Mouse (Mus musculus) hindbrain, embryonic 13.5 days (tissue): ENCODE data around the gene Nr2e1. TPM values are rescaled to one million over a fixed set of nuclear protein-coding genes. Genes with fewer than 3 reads are reported as not detected.

ENCODE experiments used
- ATAC-seq: fragments of 200-750 bp; cut with Nextera tagmentation; 2 replicates; pipeline ENCODE4 v1.8.0; 2017; ENCODE audit warnings: moderate TSS enrichment; ENCODE audit not compliant: low FRiP score
- H3K27ac ChIP-seq: fragments of 300-500 bp; sonication (generic); 2 replicates; pipeline ENCODE4 v1.5.1; 2015; ENCODE audit warnings: inconsistent platforms, mild to moderate bottlenecking, moderate library complexity
- H3K27me3 ChIP-seq: fragments of 300-500 bp; sonication (generic); 2 replicates; pipeline ENCODE4 v1.6.1; 2015; ENCODE audit warnings: mild to moderate bottlenecking, inconsistent platforms
- H3K36me3 ChIP-seq: fragments of 300-500 bp; sonication (generic); 2 replicates; pipeline ENCODE4 v1.6.1; 2015; ENCODE audit warnings: mild to moderate bottlenecking, inconsistent platforms
- H3K4me1 ChIP-seq: fragments of 300-500 bp; sonication (generic); replicated peaks from 2 replicates; pipeline ENCODE4 v1.6.1; 2015; ENCODE audit warnings: inconsistent platforms
- H3K4me2 ChIP-seq: fragments of 300-500 bp; sonication (generic); 2 replicates; pipeline ENCODE4 v1.6.1; 2015; ENCODE audit warnings: inconsistent platforms, mild to moderate bottlenecking, moderate library complexity
- H3K4me3 ChIP-seq: fragments of 300-500 bp; sonication (generic); 2 replicates; pipeline ENCODE4 v1.5.1; 2015; ENCODE audit warnings: mild to moderate bottlenecking, inconsistent platforms
- H3K9ac ChIP-seq: fragments of 300-500 bp; sonication (generic); 2 replicates; pipeline ENCODE4 v1.6.1; 2015; ENCODE audit warnings: mild to moderate bottlenecking, inconsistent platforms
- H3K9me3 ChIP-seq: fragments of 300-500 bp; sonication (generic); 2 replicates; pipeline ENCODE4 v1.6.1; 2016; ENCODE audit warnings: inconsistent platforms
- WGBS: fragments of 180-500 bp; shearing (Covaris S2); methylation state at CpG from one replicate; pipeline ENCODE4 v1.1.7; 2015; 5-methylcytosine and 5-hydroxymethylcytosine counted together
- polyA plus RNA-seq: library from polyadenylated mRNA; unstranded; fragments of >200 nt; fragmentation: Nextera tagmentation; extraction: Ambion mirVana; gene quantifications from 2 replicates; pipeline ENCODE4 v1.2.1, GENCODE M21; 2015

The Nr2e1 gene
- polyA plus RNA-seq, 1 experiment from 2014 or later, result 0.39 TPM

- WGBS, result 68% methylated on average over 5 of the region's 5 CpGs
- ATAC-seq, result no peak
- Histone ChIP-seq H3K9me3 (no peaks in the 10 kb centered on the region), H3K4me1 (0 out of 2 replicates have a peak, but pooled peaks cover 2% of the 10 kb centered on the region), H3K4me2 (no peak overlapping the region), H3K9ac (no peak overlapping the region), H3K36me3 (peaks cover 13% of the 10 kb centered on the region), H3K4me3 (no peak overlapping the region), H3K27ac (no peak overlapping the region; the same call in 1 of the 2 replicates), H3K27me3 (no peaks in the 10 kb centered on the region)
Measured at GRCm38 (mm10) chr10:42521315-42521981, 62.0 kb downstream of the Nr2e1 start.

- no peaks in the 10 kb centered on the region for H3K4me1 ChIP-seq
- no peaks in the 10 kb centered on the region for H3K27me3 ChIP-seq
- no peak overlapping the region for H3K9ac ChIP-seq
- no peaks in the 10 kb centered on the region for H3K9me3 ChIP-seq
- H3K4me3 ChIP-seq, result no peak overlapping the region
- no peak overlapping the region for H3K4me2 ChIP-seq
- no peak for ATAC-seq
- no peak overlapping the region for H3K27ac ChIP-seq
- H3K36me3 ChIP-seq, result no peaks in the 10 kb centered on the region
- WGBS, result 92% methylated on average over 8 of the region's 8 CpGs
Measured at GRCm38 (mm10) chr10:42518363-42518762, 65.1 kb downstream of the Nr2e1 start.

GRCm38 (mm10) chr10:42514125-42514524, 69.3 kb downstream of the Nr2e1 start:
- Histone ChIP-seq H3K27ac (no peak overlapping the region), H3K4me3 (no peak overlapping the region), H3K36me3 (0 out of 2 replicates have a peak, but pooled peaks cover 2% of the 10 kb centered on the region), H3K9ac (no peak overlapping the region), H3K4me1 (no peaks in the 10 kb centered on the region), H3K4me2 (no peak overlapping the region), H3K27me3 (no peaks in the 10 kb centered on the region), H3K9me3 (no peaks in the 10 kb centered on the region)
- ATAC-seq, result no peak

Other genes starting within 250 kb of the Nr2e1 start
- gene Afg1l, start 105.1 kb downstream of the Nr2e1 start, polyA plus RNA-seq, result 6.0 and 6.4 TPM in 2 replicates
- gene Snx3, start 81.6 kb downstream of the Nr2e1 start, polyA plus RNA-seq, result 254 and 272 TPM in 2 replicates
- 32.0 and 32.2 TPM in 2 replicates for gene Ostm1, start 190 bp upstream of the Nr2e1 start, polyA plus RNA-seq
- 23.7 and 23.9 TPM in 2 replicates for gene Sec63, start 177.9 kb upstream of the Nr2e1 start, polyA plus RNA-seq